Mouse (Mus musculus) hindbrain, embryonic 12.5 days (tissue): ENCODE data around the gene Usp10. TPM values are rescaled to one million over a fixed set of nuclear protein-coding genes. Genes with fewer than 3 reads are reported as not detected.

Source experiments
- ATAC-seq: fragments of 200-750 bp; cut with Nextera tagmentation; 2 replicates; pipeline ENCODE4 v1.8.0; 2017; ENCODE audit warnings: moderate TSS enrichment; ENCODE audit not compliant: low FRiP score
- H3K27ac ChIP-seq: fragments of 300-500 bp; sonication (generic); 2 replicates; pipeline ENCODE4 v1.5.1; 2016; ENCODE audit warnings: mild to moderate bottlenecking
- H3K27me3 ChIP-seq: fragments of 300-500 bp; sonication (generic); 2 replicates; pipeline ENCODE4 v1.6.1; 2016; ENCODE audit warnings: mild to moderate bottlenecking
- H3K36me3 ChIP-seq: fragments of 300-500 bp; sonication (generic); 2 replicates; pipeline ENCODE4 v1.6.1; 2016; ENCODE audit warnings: mild to moderate bottlenecking
- H3K4me1 ChIP-seq: fragments of 300-500 bp; sonication (generic); 2 replicates; pipeline ENCODE4 v1.6.1; 2016
- H3K4me2 ChIP-seq: fragments of 300-500 bp; sonication (generic); replicated peaks from 2 replicates; pipeline ENCODE4 v1.6.1; 2016; ENCODE audit warnings: mild to moderate bottlenecking
- H3K4me3 ChIP-seq: fragments of 300-500 bp; sonication (generic); 2 replicates; pipeline ENCODE4 v1.5.1; 2016; ENCODE audit warnings: mild to moderate bottlenecking
- H3K9ac ChIP-seq: fragments of 300-500 bp; sonication (generic); 2 replicates; pipeline ENCODE4 v1.6.1; 2016; ENCODE audit warnings: mild to moderate bottlenecking, moderate library complexity
- H3K9me3 ChIP-seq: fragments of 300-500 bp; sonication (generic); replicated peaks from 2 replicates; pipeline ENCODE4 v1.6.1; 2016; ENCODE audit warnings: mild to moderate bottlenecking
- WGBS: fragments of 180-500 bp; shearing (Covaris S2); methylation state at CpG from one replicate; pipeline ENCODE4 v1.1.7; 2016; 5-methylcytosine and 5-hydroxymethylcytosine counted together
- polyA plus RNA-seq: library from polyadenylated mRNA; unstranded; fragments of >200 nt; fragmentation: Nextera tagmentation; extraction: Ambion mirVana; gene quantifications from 2 replicates; pipeline ENCODE4 v1.2.1, GENCODE M21; 2016

Usp10 gene
- 137 and 141 TPM in 2 replicates for polyA plus RNA-seq

- Histone ChIP-seq H3K27ac (peak within 1 kb of the TSS; percentile 95), H3K4me2 (peak within 1 kb of the TSS; percentile 80), H3K9ac (peak within 1 kb of the TSS; percentile 84), H3K4me3 (peak within 1 kb of the TSS; percentile 75), H3K9me3 (no peaks in the 10 kb centered on the region), H3K27me3 (no peaks in the 10 kb centered on the region), H3K4me1 (peaks cover 32% of the 10 kb centered on the region), H3K36me3 (no peaks in the 10 kb centered on the region)
- peak; percentile 18; the same call in 1 of the 2 replicates for ATAC-seq
- 26% methylated on average over 13 of the region's 13 CpGs for WGBS
Measured at GRCm38 (mm10) chr8:119909944-119910546, at the start of gene Usp10. Gene Usp10 (plus strand): TSS chr8:119910360.

- H3K36me3 ChIP-seq: no peaks in the 10 kb centered on the region
- 1% methylated on average over 35 of the region's 35 CpGs for WGBS
- peak within 1 kb of the TSS; percentile 75 for H3K9ac ChIP-seq
- no peak within 1 kb of the TSS for H3K27ac ChIP-seq
- peaks cover 12% of the 10 kb centered on the region for H3K4me1 ChIP-seq
- H3K27me3 ChIP-seq: peaks cover 3% of the 10 kb centered on the region; the same call in 1 of the 2 replicates
- peak within 1 kb of the TSS; percentile 78 for H3K4me2 ChIP-seq
- ATAC-seq: peak; percentile 98
- H3K9me3 ChIP-seq: no peaks in the 10 kb centered on the region
- peak within 1 kb of the TSS; percentile 70 for H3K4me3 ChIP-seq
Measured at GRCm38 (mm10) chr8:119861706-119862389, 48.3 kb upstream of the Usp10 start, which contains the start of gene Klhl36. Gene Klhl36 (plus strand): TSS chr8:119862266.

- no peaks in the 10 kb centered on the region for H3K9me3 ChIP-seq
- no peak overlapping the region for H3K27ac ChIP-seq
- H3K4me2 ChIP-seq: peak overlapping the region; percentile 78
- 3% methylated on average over 19 of the region's 19 CpGs for WGBS
- peaks cover 12% of the 10 kb centered on the region for H3K4me1 ChIP-seq
- H3K9ac ChIP-seq: peak overlapping the region; percentile 75
- H3K4me3 ChIP-seq: peak overlapping the region; percentile 70
- no peak for ATAC-seq
- H3K27me3 ChIP-seq: peaks cover 3% of the 10 kb centered on the region; the same call in 1 of the 2 replicates
- H3K36me3 ChIP-seq: no peaks in the 10 kb centered on the region
Measured at GRCm38 (mm10) chr8:119862390-119862734, 47.8 kb upstream of the Usp10 start.

GRCm38 (mm10) chr8:119862749-119863148 lies 47.4 kb upstream of the Usp10 start:
- no peaks in the 10 kb centered on the region for H3K9me3 ChIP-seq
- H3K4me3 ChIP-seq: peak overlapping the region; percentile 70
- peak overlapping the region; percentile 75 for H3K9ac ChIP-seq
- WGBS: 7% methylated on average over 6 of the region's 6 CpGs
- H3K36me3 ChIP-seq: no peaks in the 10 kb centered on the region
- H3K27ac ChIP-seq: no peak overlapping the region
- H3K4me1 ChIP-seq: peaks cover 12% of the 10 kb centered on the region
- H3K4me2 ChIP-seq: peak overlapping the region; percentile 78
- no peak for ATAC-seq
- peaks cover 3% of the 10 kb centered on the region; the same call in 1 of the 2 replicates for H3K27me3 ChIP-seq

- Histone ChIP-seq H3K9me3 (peaks cover 9% of the 10 kb centered on the region), H3K4me2 (no peak overlapping the region), H3K4me1 (no peaks in the 10 kb centered on the region), H3K27me3 (no peaks in the 10 kb centered on the region), H3K9ac (no peak overlapping the region), H3K4me3 (no peak overlapping the region), H3K27ac (no peak overlapping the region), H3K36me3 (peaks cover 33% of the 10 kb centered on the region)
- 81% methylated on average over 20 of the region's 20 CpGs for WGBS
- ATAC-seq: no peak
Measured at GRCm38 (mm10) chr8:119869616-119870015, 40.5 kb upstream of the Usp10 start.

GRCm38 (mm10) chr8:119873181-119873580 lies 37.0 kb upstream of the Usp10 start:
- Histone ChIP-seq H3K27ac (no peak overlapping the region), H3K4me2 (no peak overlapping the region), H3K4me1 (no peaks in the 10 kb centered on the region), H3K9me3 (peaks cover 9% of the 10 kb centered on the region), H3K9ac (no peak overlapping the region), H3K27me3 (no peaks in the 10 kb centered on the region), H3K4me3 (no peak overlapping the region), H3K36me3 (peaks cover 45% of the 10 kb centered on the region)
- WGBS: 94% methylated on average over 1 of the region's 1 CpGs
- ATAC-seq: no peak

- Histone ChIP-seq H3K4me1 (peaks cover 6% of the 10 kb centered on the region), H3K27me3 (peaks cover 2% of the 10 kb centered on the region; the same call in 1 of the 2 replicates), H3K9ac (no peak overlapping the region), H3K9me3 (no peaks in the 10 kb centered on the region), H3K36me3 (peaks cover 6% of the 10 kb centered on the region; the same call in 1 of the 2 replicates), H3K4me2 (no peak overlapping the region), H3K4me3 (no peak overlapping the region), H3K27ac (no peak overlapping the region)
- no peak for ATAC-seq
- WGBS: 72% methylated on average over 6 of the region's 6 CpGs
Measured at GRCm38 (mm10) chr8:119881301-119881700, 28.9 kb upstream of the Usp10 start.

- H3K27me3 ChIP-seq: peaks cover 2% of the 10 kb centered on the region; the same call in 1 of the 2 replicates
- whole genome bisulfite sequencing: 78% methylated on average over 8 of the region's 8 CpGs
- H3K9ac ChIP-seq: no peak overlapping the region
- H3K9me3 ChIP-seq: no peaks in the 10 kb centered on the region
- no peak overlapping the region for H3K4me2 ChIP-seq
- ATAC-seq: no peak
- H3K36me3 ChIP-seq: peaks cover 4% of the 10 kb centered on the region; the same call in 1 of the 2 replicates
- H3K4me3 ChIP-seq: no peak overlapping the region
- H3K27ac ChIP-seq: no peak overlapping the region
- H3K4me1 ChIP-seq: peaks cover 6% of the 10 kb centered on the region
Measured at GRCm38 (mm10) chr8:119881917-119882316, 28.2 kb upstream of the Usp10 start.

GRCm38 (mm10) chr8:119883281-119883680 lies 26.9 kb upstream of the Usp10 start:
- no peak for ATAC-seq

GRCm38 (mm10) chr8:119885612-119886011 lies 24.5 kb upstream of the Usp10 start:
- 33% methylated on average over 3 of the region's 3 CpGs for WGBS
- H3K4me3 ChIP-seq: no peak overlapping the region
- ATAC-seq: no peak
- H3K4me1 ChIP-seq: peaks cover 14% of the 10 kb centered on the region
- no peaks in the 10 kb centered on the region for H3K27me3 ChIP-seq
- no peak overlapping the region for H3K27ac ChIP-seq
- no peaks in the 10 kb centered on the region for H3K36me3 ChIP-seq
- no peaks in the 10 kb centered on the region for H3K9me3 ChIP-seq
- H3K9ac ChIP-seq: no peak overlapping the region
- no peak overlapping the region for H3K4me2 ChIP-seq

More at GRCm38 (mm10) chr8:119883281-119883680, 26.9 kb upstream of the Usp10 start:
- peaks cover 2% of the 10 kb centered on the region; the same call in 1 of the 2 replicates for H3K27me3 ChIP-seq
- H3K9ac ChIP-seq: no peak overlapping the region
- peaks cover 14% of the 10 kb centered on the region for H3K4me1 ChIP-seq
- no peaks in the 10 kb centered on the region for H3K9me3 ChIP-seq
- 93% methylated on average over 7 of the region's 7 CpGs for WGBS
- H3K4me2 ChIP-seq: no peak overlapping the region
- H3K4me3 ChIP-seq: no peak overlapping the region
- no peak overlapping the region for H3K27ac ChIP-seq
- no peaks in the 10 kb centered on the region for H3K36me3 ChIP-seq

GRCm38 (mm10) chr8:119887130-119887529 lies 23.0 kb upstream of the Usp10 start:
- Histone ChIP-seq H3K9ac (no peak overlapping the region), H3K4me2 (no peak overlapping the region), H3K4me3 (no peak overlapping the region), H3K27me3 (no peaks in the 10 kb centered on the region), H3K36me3 (no peaks in the 10 kb centered on the region), H3K4me1 (peaks cover 14% of the 10 kb centered on the region), H3K9me3 (no peaks in the 10 kb centered on the region), H3K27ac (no peak overlapping the region)
- no peak for ATAC-seq
- 95% methylated on average over 3 of the region's 3 CpGs for WGBS

GRCm38 (mm10) chr8:119888012-119888411 lies 22.1 kb upstream of the Usp10 start:
- no peak overlapping the region for H3K27ac ChIP-seq
- 49% methylated on average over 4 of the region's 4 CpGs for WGBS

More at GRCm38 (mm10) chr8:119888012-119888411, 22.1 kb upstream of the Usp10 start:
- no peak for ATAC-seq
- Histone ChIP-seq H3K9ac (no peak overlapping the region), H3K4me1 (peaks cover 14% of the 10 kb centered on the region), H3K4me2 (no peak overlapping the region), H3K36me3 (no peaks in the 10 kb centered on the region), H3K4me3 (no peak overlapping the region), H3K9me3 (no peaks in the 10 kb centered on the region), H3K27me3 (no peaks in the 10 kb centered on the region)
